Mouse (Mus musculus) kidney, adult 8-10 months (tissue): Measurements from ENCODE around the gene Smok2b.
"Not testable (repeated sequence)": the region's sequence is repeated elsewhere in the genome, so short reads cannot be mapped to it uniquely, and the experiment has no call there.

Source experiments
- DNase-seq, 2 experiments: peaks; one replicate each; pipeline ENCODE4 v3.0.0; 2022

The Smok2b gene

DNA sequence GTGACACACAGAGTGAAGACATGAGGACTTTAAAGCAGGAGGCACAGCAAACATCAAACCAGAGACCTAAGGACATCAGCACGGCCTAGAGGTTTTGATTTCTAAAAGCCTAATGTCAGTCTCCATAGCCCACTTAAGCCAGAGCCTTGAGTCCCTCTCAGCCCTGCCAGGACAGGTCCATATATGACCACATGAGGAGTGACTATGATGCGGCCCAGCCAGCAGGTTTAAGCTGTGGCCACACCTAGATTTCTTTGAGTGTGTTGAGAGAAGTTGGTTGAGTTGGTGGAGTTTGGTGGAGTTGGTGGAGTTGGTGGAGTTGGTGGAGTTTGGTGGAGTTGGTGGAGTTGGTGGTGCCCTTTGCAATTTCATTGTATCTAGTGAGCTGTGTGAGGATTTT is at the start of gene Smok2b:
Smok2b (plus strand) TSS at position 301 of the 400 bp plus-strand sequence.
- not testable (repeated sequence) for DNase-seq

GRCm38 (mm10) chr17:13180491-13180890 is 49.6 kb upstream of the Smok2b start:
- DNase-seq: not testable (repeated sequence)

DNA sequence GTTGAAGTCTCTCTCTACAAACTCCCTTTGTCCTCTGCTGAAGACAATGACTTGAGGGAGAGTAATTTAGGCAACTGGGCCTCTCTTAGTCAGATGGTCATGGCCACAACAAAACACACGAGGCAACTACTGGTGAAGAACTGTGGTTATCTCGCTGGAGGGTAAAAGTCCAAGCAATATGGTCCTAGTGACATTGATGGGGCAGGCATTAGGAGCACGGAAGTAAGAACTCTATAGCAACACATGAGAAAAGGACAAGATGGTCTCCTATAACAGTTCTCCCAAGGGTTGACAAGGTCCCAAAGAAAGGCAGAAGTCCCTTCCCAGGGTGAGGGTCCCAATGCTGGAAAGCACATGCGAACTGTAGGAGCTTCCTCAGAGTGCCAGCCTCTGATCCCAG is 47.3 kb upstream of the Smok2b start:
- DNase-seq: not testable (repeated sequence)

- not testable (repeated sequence) for DNase-seq
Measured at GRCm38 (mm10) chr17:13184514-13184913, 45.5 kb upstream of the Smok2b start.

DNA sequence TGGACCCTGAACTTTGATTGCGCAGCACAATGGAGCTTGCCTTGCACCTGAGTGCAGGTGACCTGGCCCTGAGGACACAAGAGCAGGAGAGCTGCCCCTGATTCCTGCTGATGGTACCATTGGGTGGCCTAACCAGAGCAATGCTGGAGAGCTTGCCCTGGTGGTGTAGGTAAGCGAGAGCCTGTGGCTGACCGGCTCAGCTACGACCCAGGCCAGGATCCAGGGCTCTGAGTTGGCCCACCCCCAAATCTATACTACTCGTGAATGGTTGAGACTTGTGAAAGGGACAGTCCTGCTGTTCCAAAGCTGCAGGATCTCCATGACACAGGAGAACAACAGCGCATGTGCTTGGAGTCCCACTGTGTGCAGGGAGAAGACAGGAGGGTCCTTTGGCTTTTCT is 43.5 kb upstream of the Smok2b start:
- not testable (repeated sequence) for DNase-seq

- not testable (repeated sequence) for DNase-seq
Measured at GRCm38 (mm10) chr17:13187621-13188020, 42.4 kb upstream of the Smok2b start.

DNA sequence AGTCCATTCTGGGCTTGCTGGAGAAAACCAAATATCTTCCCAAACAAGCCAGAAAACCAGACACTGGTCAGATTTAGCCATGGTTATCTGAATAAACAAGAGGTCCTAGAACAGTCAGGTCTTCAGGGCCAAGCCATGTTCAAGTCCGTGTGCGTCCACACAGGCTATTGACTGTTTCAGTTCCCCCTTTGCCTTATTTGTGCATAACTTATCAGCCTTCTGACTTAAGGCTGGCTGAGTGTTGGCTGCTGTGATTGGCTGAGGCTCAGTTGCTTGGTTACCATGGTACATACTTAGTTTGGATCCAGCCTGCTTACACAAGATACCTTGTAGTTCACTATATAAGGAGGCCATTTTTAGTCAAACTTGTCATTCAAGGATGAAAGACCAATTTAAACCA is 41.2 kb upstream of the Smok2b start:
- not testable (repeated sequence) for DNase-seq

GRCm38 (mm10) chr17:13190836-13191583 is 39.0 kb upstream of the Smok2b start:
- DNase-seq: not testable (repeated sequence)

DNA sequence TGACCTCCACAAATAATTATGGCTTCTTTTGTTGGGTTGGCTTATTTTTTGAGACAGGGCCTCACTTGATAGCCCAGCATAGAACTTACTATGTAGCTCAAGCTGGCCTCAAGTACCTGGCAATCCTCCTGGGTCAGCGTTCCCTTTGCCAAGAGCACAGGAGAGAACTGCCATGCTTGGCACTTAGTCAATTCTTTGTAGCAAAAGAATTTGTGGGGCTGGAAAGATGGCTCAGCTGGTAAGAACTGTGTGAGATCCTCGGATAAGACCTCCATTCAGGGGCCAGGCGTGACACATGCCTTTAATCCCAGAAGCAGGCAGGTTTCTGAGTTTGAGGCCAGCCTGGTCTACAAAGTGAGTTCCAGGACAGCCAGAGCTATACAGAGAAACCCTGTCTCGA is 33.6 kb upstream of the Smok2b start:
- DNase-seq: not testable (repeated sequence)

DNA sequence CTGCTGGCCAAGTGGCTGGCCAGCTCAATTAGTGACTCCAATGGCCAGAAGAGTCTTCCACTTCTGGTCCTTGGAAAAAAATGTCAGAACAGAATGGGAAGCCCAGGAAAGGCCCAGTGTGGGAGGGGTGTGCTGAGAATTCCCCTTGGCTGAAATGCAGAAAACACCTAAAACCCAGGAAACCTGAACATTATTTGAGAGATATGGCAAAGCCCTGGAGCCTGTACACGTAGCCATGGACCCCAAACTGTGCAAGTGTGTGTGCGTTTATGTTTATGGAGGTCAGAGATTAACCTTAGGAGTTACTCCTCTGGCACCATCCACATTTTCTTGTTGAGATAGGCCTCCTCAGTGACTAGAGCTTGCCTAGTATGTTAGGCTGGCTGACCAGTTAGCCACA is 31.2 kb upstream of the Smok2b start:
- not testable (repeated sequence) for DNase-seq

DNA sequence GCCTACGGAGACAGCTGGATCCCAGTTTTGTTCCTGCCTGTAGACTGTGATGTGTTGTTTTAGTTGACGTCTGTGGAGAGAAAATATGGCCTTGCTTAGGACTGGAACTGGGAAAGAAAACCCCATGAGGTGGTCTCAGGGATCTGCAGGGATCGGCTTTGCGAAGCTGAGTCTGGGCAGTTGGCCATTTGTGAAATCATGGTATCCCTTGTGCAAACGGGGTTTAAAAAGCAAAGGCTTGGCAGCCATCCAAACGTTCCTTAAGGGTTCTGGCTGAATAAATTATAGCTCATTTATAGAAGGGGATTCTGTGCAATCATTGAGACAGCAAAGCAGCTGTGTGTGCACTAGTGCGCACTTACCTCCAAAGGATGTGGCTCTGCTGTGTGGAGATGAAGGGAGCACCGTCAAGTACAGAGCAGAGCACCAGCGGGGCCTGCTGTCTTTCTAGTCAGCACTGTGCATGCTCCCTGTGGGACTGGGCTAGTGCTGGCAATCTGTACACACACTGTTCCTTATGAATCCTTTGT is 30.1 kb upstream of the Smok2b start:
- not testable (repeated sequence) for DNase-seq

GRCm38 (mm10) chr17:13201551-13201950 is 28.5 kb upstream of the Smok2b start:
- DNase-seq: not testable (repeated sequence)

- not testable (repeated sequence) for DNase-seq
Measured at GRCm38 (mm10) chr17:13202453-13203107, 27.5 kb upstream of the Smok2b start.

GRCm38 (mm10) chr17:13205247-13205646 is 24.8 kb upstream of the Smok2b start:
- not testable (repeated sequence) for DNase-seq

DNA sequence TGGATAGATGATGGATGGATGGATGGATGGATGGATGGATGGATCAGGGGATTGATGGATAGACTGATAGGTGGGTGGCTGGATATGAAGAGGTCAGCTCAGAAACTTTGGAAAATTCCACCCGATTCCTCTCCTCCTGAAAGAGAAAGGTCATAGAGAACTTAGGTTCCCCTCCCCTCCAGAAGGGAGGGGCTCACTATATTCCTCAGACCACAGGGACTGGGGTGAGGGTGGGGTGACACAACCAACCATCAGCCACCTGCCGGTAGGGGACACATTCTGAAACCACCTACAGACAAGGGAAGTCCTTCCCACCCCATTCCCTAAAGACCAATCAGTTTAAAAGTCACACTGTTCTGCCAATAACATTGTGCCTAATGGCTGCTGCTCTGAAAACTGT is 23.6 kb upstream of the Smok2b start:
- DNase-seq: no peak

DNA sequence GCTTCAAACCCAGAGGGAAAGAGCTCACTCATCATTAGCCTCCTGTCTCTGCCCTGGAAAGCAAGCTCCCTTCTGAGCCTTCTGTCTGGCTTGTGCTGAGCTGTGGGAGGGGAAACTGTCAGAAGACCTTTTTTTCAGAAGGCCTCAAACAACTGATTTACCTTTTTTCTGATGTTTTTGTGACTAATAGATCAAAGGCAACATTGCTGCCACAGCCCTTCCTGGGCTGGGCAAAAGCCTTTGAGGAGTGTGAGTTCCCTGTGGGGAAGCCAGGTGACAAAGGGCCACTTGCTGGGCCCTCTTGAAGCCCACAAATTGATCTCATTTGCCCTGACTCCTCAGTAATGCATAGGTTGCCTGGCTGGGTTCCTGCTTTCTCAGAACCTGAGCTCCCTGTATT is 21.6 kb upstream of the Smok2b start:
- DNase-seq: not testable (repeated sequence)

- DNase-seq: no peak
Measured at GRCm38 (mm10) chr17:13212136-13212850, 17.8 kb upstream of the Smok2b start.

DNA sequence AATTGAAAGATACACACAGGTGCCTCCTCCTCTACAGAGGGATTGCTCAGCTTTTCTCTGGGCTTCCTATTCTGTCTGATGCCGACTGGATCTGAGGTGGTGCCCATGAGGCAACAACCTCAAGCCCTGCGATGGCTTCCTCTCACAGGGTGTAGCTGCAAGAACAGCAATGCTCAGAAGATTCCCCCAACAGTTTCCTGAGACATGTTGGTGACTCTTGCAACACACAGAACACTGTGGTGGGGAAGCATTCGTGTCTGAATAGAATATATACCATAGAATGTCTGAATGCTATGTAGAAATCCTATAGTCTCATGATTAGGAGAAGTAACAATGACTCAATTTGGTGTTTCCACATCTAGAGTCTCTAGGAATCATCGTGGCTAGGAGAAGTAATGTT is 15.9 kb upstream of the Smok2b start:
- DNase-seq: no peak

- DNase-seq: peak in 1 of 2 experiments; percentile 17
Measured at GRCm38 (mm10) chr17:13215595-13215994, 14.5 kb upstream of the Smok2b start.

- no peak for DNase-seq
Measured at GRCm38 (mm10) chr17:13220888-13221287, 9.2 kb upstream of the Smok2b start, which contains the start of gene Smok2a. TSS of gene Smok2a (plus strand) at chr17:13221188.

DNA sequence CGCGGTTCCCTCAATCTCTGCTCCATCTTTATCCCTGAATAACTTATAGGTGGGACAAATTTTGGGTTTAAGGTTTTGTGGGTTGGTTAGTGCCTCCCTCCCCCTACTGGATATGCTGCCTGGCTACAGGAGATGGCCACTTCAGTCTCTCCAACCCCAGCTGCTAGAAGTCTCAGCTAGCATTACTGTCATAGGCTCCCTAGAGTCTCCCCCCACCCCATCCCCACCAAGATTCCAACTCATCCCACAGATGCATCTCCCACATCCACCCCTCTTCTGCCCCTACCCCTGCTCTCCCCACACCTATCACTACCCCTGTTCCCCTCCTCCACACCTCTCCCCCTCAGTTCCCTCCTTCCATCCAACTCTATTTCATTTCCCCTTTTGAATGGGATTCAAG is 8.1 kb upstream of the Smok2b start:
- DNase-seq: not testable (repeated sequence)

GRCm38 (mm10) chr17:13239461-13239860 is 9.4 kb downstream of the Smok2b start:
- not testable (repeated sequence) for DNase-seq
